Mouse (Mus musculus): ENCODE results near the gene Lpar3. TPM values are rescaled to one million over a fixed set of nuclear protein-coding genes. Genes with fewer than 3 reads are reported as not detected.

Gene Lpar3
- total RNA-seq, 1 experiment from 2014 or later, result not detected

DNA sequence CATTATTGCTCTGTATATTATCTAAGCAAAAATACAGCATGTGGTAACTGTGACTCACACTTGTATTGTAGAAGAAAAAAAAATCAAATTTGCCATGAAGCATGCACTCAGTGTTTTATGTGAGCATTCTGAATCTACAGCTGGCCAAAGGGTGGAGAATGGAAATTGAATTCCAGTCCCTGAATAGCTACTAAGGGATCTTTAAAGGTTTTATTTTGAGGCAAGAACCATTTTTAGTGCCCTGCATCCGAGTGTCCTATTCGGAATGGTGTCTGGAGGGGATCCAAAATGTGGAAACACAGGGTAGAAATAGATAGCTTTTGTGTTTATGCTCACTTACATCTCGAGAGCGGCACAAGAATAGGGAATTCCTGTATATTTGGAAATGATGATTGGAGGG is 65.4 kb downstream of the Lpar3 start:
- ATAC-seq (replicated peaks; ENCODE audit: insufficient number of reproducible peaks, low FRiP score, low TSS enrichment, poor library complexity, severe bottlenecking), result no peak

DNA sequence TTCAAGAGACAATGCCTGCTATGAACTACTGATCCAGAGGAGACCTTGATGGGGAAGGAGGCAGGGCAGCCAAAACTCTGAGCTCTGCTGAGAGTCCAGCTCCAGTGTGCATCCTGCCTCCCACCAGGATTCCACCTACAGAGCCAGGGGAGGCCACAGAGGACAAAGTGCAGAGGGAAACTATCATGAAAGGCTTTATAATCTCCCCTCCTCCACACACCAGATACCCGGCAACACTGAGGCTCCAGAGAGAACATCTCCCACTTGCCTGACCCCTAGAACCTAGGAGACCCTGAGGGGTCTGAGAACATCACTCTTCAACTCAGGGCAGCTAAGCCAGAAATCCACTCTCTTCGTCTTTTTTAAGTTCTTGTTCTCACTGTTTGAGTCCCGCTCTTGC is 71.2 kb downstream of the Lpar3 start:
- no peak for ATAC-seq (replicated peaks; ENCODE audit: insufficient number of reproducible peaks, low FRiP score, low TSS enrichment, poor library complexity, severe bottlenecking)

DNA sequence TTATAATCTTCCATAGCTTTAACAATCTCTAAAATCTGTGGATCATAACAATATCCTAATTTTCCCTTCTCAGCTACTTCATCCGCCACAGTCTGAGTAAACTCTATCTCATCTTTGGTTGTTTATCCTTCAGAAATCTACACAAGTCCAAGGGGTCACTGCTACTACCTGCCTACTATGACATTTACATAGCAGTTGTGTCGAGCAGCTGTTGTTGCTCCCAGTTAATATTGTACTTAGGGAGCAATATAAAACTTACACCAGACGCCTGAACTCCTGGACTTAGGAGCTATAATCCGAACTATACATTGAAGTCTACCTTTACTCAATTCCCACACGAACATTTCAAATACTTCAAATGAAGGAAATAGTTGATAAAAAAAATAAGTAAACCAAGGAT is 71.8 kb downstream of the Lpar3 start:
- ATAC-seq (replicated peaks; ENCODE audit: insufficient number of reproducible peaks, low FRiP score, low TSS enrichment, poor library complexity, severe bottlenecking), result no peak

DNA sequence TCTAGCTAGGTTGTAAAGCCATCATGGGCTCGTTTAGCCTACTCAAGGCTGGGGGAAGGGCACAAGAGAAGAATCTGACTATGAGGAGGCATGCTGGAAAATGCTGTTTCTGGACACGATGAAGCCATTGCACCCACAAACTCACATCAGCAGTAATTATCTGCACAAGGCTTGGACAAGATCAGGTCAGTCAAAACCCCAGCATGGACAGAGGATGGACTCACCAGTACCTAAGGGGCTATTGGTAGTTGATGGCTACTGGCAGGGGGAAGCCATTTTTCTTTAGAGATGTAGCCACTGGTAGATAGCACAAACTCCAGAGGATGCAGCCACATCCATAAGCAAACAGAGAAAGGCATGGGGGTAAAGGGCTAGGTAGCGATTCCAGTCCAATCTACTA is 81.7 kb downstream of the Lpar3 start:
- ATAC-seq (replicated peaks; ENCODE audit: insufficient number of reproducible peaks, low FRiP score, low TSS enrichment, poor library complexity, severe bottlenecking), result no peak

DNA sequence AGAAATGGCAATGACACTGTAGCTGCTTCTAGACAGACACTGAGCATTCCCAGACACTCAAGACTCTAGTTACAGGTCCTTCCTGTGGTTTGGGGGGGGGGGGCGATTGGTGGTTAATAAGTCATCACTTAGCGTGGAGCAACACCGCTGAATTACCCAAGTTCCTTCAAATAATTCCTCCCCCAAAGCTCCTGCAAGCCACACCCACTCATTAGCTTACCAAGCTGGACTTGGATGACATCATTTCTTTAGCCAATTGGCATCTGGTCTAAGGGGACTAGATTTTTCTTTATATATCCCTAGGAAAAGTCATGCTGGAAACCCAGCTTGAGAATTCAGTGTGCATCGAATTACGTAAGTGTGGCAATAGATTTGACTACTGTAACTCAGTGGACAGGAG is 82.4 kb downstream of the Lpar3 start:
- ATAC-seq (replicated peaks; ENCODE audit: insufficient number of reproducible peaks, low FRiP score, low TSS enrichment, poor library complexity, severe bottlenecking), result no peak

DNA sequence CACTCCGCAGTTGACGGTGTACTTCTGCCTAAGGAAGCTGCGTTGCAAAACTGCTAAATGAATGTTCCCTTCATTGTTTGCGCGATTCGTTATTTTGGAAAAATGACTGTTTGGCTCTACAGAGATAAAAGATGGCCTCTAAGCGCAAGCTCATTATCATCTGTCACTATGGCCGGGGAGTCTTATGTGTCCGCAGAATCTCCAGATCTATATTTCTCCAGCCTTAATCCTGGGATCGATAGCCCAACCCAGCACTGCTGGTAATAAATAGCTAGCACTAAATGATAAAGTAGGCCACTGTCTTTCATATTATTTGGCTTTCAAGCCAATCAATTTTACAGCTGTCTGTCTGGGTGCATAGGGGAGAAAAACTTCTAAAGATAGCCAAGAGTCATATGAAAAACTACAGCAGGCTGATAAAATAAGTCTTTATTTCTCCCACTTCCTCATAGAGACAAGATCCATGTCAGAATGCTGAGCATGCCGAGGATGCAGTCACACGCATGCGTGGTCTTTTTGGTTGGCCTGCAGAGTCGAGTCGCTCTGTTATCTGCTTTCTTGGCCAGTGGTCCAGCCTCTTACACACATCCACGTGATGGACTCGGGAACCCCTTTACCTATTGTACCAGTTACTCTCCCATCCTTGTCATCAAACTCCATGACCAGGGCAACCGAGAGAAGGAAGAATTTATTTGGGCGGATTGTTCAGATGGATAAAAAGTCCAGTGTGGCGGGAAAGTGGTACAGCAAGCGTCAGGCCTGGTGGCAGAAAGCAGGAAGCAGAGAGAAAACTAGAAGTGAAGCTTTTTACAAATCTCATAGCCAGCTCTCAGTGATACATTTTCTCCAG is 84.0 kb downstream of the Lpar3 start:
- ATAC-seq (replicated peaks; ENCODE audit: insufficient number of reproducible peaks, low FRiP score, low TSS enrichment, poor library complexity, severe bottlenecking), result no peak

DNA sequence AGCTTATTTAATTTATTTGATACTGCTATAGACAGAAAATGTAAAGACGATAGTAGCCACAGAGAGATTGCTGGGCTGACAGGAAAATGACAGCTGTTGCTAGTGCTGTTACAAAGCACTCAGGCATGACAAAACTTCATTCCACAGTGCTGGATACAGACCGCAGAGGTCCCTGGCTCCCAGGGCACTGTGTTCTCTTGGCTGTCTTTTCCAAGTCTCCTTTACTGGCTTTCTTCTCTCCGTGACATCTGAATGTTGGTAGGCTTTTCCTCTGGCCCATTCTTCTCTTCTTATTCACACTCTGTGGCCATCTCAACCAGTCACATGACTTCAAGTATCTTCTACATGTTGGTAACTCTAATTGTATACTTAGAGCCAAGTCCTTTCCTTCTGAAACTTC is 86.6 kb downstream of the Lpar3 start:
- no peak for ATAC-seq (replicated peaks; ENCODE audit: insufficient number of reproducible peaks, low FRiP score, low TSS enrichment, poor library complexity, severe bottlenecking)

DNA sequence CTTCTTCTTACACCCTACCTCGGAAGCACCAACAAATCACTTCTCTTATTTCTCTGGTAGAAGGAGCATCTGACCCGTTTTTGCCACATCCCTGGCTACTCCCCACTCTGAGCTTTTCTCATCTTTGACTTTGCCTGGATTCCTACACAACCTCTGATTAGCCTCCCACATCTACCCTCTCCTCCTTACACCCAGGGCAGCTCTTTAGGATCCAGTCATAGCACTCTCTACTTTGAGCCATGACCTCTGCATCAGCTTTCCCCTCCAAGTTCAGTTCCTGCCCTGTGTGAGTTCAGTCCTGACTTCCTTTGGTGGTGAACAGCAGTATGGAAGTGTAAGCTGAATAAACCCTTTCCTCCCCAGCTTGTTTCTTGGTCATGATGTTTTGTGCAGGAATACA is 87.1 kb downstream of the Lpar3 start:
- ATAC-seq (replicated peaks; ENCODE audit: insufficient number of reproducible peaks, low FRiP score, low TSS enrichment, poor library complexity, severe bottlenecking), result no peak

DNA sequence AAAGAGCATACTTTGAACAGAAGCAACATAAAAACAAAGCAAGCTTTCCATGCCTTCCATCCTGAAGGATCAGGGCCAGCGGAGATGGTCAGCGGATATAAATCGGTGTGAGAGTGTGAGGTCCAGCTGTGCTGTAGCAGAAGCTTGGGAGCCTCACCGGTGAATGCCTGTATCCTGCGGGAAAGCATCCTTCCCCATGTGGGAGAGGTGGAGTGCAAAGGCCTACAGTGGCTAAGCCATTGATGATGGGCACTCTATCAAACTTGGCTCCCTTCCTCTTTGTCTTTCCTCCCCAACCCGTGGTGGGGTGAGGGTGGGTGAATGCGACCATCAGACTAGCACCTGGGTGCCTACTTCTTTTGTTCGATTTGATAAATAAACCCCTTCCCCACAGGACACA is 88.8 kb downstream of the Lpar3 start:
- no peak for ATAC-seq (replicated peaks; ENCODE audit: insufficient number of reproducible peaks, low FRiP score, low TSS enrichment, poor library complexity, severe bottlenecking)

DNA sequence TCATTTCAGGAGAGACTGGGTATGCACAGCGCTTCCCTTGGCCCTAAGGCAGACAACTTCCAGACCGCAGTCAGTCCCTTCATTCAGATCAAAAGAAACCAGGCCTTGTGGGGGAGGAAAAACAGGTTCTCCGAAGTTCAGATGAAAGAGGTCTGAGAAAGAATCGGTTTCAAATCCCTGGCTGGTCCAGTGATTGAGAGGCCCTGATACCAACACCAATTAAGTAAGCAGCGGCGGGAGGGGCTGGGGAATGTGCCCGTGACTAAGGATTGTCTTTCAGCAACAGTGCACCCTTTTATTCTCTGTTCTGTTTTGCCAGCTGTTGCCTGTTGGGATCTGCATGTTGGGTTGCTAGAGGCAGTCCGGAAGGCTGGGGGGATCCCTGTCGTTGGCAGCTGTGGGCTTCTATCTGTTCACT is 90.4 kb downstream of the Lpar3 start:
- ATAC-seq (replicated peaks; ENCODE audit: insufficient number of reproducible peaks, low FRiP score, low TSS enrichment, poor library complexity, severe bottlenecking), result no peak

DNA sequence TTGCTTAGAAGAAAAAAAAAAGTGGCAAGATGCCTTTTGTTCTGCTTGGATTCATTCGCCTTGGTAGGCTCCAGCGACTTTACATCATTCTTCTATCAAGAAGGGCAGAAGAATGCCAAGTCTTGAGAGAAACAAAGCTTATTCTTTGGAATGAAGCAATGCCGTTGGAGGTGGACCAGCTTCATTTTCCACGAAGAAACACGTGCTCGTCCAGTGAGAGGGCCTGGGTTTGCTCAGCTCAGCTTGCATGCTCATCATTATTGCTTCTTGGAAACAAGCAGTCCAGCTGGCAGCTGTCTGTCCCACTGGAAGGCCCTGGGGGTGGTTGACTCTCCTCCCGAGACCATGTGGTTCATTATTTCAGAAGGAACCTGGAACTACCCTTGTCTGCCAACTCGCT is 94.7 kb downstream of the Lpar3 start:
- ATAC-seq (replicated peaks; ENCODE audit: insufficient number of reproducible peaks, low FRiP score, low TSS enrichment, poor library complexity, severe bottlenecking), result no peak

DNA sequence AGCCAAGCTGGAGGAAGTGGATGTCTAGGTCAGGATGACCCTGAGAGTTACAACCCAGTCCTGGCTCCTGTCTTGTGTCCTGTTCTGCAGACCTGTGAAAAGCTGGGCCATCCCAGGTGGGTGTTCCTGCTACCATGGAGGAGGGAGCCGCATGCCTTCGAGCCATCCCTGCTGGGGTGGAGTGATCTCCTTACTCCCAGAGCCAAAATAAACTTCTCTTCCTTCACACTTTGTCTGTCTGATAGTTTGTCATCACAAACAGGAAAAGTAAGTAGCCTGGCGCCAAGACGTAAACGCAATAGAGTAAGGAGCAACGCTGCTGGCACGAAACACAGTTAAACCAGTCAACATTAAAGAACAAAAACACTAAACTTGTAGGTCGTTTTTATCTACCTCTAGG is 95.5 kb downstream of the Lpar3 start:
- no peak for ATAC-seq (replicated peaks; ENCODE audit: insufficient number of reproducible peaks, low FRiP score, low TSS enrichment, poor library complexity, severe bottlenecking)

DNA sequence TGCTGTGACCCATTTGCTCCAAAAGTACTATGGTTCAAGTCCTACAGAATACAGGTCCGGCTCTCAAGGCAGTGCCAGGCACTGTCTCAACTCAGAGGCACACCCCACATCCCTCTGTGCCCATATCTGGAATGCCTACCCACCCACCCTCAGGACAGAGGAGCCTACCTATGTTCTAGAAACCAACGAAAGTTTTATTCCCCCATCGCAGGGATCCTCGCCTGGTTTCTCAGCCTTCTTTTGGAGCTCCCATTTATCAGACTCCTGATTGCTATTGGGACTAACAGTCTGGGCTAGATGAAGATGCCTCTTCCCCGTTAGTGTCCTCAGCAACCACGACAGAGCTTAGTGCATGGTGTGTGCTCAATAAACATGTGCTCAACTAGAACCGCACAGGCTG is 96.6 kb downstream of the Lpar3 start:
- no peak for ATAC-seq (replicated peaks; ENCODE audit: insufficient number of reproducible peaks, low FRiP score, low TSS enrichment, poor library complexity, severe bottlenecking)

DNA sequence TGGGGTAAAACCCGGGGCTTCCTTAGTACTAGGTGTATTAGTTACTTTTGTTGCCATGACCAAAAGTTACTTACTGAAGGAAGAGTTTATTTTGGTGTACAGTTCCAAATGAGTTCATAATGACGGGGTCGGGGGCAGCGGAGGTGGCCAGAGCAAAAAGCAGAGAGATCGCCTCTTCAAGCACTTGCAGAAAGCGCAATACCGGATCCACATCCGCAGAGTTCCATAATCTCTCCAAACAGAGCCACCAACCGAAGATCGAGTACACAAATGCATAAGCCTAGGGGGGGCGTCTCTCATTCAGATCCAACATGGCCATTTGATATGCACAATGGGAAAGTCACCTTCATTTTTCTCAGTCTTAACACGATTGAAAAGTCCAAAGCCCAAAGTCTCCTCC is 97.1 kb downstream of the Lpar3 start:
- no peak for ATAC-seq (replicated peaks; ENCODE audit: insufficient number of reproducible peaks, low FRiP score, low TSS enrichment, poor library complexity, severe bottlenecking)

DNA sequence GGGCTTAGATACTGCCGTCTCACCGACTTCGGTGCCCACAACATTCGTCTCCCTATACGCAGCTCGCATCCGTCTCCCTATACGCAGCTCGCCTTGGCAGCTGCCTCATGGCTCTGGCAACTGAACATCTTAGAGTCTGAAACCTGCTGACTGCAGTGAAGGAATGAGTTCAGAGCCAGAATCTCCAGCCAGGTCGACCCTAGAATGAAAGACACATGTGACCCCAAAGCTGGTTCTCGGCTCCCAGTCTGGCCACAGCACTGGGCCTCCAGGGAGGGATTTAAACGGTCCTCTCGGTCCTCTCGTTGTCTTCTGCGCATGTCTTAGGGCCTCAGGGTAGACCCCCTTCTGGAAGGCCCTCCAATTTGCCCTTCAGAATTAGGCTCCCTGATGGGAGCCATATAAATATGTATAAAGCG is 97.8 kb downstream of the Lpar3 start:
- ATAC-seq (replicated peaks; ENCODE audit: insufficient number of reproducible peaks, low FRiP score, low TSS enrichment, poor library complexity, severe bottlenecking), result no peak

DNA sequence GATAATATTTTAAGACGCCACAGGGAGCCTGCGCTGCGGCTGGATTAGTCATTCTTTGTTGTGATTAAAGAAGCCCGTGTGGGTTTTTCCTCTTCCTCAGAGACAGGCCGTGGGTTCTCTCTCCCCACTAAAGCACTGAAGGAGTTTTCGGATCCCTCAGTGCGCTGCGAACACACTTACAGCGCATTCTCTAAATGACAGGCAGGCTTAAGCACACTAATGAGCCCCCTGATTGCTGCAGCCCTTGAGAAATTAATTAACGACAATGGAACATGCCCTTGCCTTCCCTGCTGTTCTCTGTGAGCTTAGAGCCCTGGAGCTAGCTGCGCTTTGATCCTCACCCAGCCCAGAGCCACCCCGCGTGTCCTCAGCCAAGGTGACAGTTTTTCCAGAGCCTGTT is 98.2 kb downstream of the Lpar3 start:
- ATAC-seq (replicated peaks; ENCODE audit: insufficient number of reproducible peaks, low FRiP score, low TSS enrichment, poor library complexity, severe bottlenecking), result no peak

DNA sequence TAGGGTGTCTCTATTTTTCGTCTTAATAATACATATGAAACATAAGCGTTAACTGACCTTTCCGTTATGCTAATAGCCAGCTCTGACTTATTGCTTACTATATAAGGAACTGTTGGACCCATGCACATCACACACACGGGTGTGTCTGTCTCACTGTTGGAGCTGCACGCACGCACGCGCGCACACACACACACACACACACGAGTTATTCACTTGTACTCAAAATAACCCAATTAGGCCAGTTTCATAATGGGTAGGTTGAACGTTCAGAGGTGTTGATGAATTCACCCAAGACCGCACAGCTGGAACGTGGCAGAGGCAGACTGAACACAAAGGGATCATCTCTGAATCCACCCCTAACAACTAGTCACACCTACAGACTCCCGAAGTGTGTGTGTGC is 98.7 kb downstream of the Lpar3 start:
- ATAC-seq (replicated peaks; ENCODE audit: insufficient number of reproducible peaks, low FRiP score, low TSS enrichment, poor library complexity, severe bottlenecking), result no peak

DNA sequence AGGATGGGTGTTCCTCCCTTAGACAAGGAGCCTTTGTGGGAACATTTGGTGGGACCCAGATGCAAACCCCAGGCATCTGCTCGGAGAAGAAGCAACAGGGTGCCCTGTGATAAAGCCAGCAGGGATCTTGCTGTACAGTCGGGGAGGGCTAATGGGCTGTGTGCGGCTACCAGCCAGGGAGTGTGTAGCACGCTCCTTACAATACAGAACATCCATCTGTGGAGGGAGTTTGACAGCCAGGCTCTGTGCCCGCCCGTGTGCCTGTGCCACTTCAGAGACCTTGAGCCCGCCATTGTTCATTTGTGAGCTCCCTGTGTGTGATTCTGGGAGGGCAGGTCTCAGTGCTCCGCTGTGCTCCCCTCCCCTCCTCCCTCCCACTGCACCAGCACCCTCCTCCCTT is 104.2 kb downstream of the Lpar3 start:
- ATAC-seq (replicated peaks; ENCODE audit: insufficient number of reproducible peaks, low FRiP score, low TSS enrichment, poor library complexity, severe bottlenecking), result no peak

DNA sequence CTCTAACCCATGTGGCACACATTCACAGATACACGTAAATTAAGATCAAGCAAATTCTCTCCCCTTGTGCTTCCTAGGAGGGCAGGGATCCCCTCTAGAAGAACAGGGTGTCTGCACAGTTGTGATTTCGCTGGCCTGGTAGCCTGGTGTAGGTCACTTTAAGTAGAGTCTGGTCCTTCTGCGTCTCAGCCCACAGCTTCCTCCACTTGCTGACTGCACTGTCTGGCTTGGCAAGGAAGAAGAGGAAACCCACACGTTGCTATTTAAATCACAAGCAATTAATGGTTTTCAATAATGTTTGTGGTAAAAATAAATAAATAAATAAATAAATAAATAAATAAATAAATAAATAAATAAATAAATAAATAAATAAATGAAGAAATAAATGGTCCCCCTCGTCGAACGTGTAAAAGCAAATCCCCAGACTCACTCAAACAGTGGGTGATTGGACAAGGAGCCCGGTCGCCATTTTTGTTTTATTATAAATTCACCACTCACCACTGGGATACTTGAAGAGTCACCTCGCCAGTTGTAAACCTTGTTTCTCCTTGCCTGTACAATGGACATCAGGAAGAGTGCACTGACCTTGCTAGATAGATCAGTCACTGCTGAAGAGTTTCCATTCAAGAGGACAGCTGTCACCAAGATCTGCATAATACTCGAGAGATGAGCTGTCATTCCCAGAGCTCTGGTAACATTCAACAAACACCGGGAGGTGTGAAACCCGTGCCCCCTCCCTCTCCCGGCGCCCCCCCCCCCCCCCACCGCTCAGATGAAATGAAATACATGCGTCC is 106.2 kb downstream of the Lpar3 start:
- ATAC-seq (replicated peaks; ENCODE audit: insufficient number of reproducible peaks, low FRiP score, low TSS enrichment, poor library complexity, severe bottlenecking), result no peak
